Mouse (Mus musculus): Measurements from ENCODE around the gene Lyve1. TPM values are rescaled to one million over a fixed set of nuclear protein-coding genes. Genes with fewer than 3 reads are reported as not detected.

Gene Lyve1
- total and polyA plus RNA-seq, 3 experiments, result 0.11 TPM; not detected in 2

DNA sequence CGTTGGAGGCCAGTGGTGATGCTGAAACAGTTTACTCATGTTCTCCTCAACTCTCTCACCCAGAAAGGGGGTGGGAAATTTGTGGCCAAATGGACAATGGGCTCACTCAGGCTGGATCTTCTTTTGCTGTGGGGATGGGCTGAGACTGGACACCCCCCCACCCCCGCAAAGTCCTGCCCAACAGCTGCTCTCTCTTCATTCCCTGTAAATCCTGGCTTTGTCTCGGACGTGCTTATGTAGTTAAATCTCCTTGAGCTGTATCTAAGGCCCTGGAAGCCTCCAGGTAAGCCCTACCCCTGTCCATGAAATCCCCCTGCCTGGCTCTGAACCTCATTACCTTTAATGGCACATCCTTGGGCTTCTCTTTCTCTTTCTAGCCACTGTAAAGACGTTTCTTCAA, 5.8 kb upstream of the Lyve1 start:
- DNase-seq (ENCODE audit: low spot score) (no peak), ATAC-seq (ENCODE audit: extremely low read depth, insufficient number of reproducible peaks, low FRiP score, poor library complexity, severe bottlenecking) (no peak)
- Histone ChIP-seq H3K4me3 (ENCODE audit: low read depth, low read length) (no peak overlapping the region), H3K36me3 (replicated peaks) (no peaks in the 10 kb centered on the region), H3K27me3 (ENCODE audit: insufficient read depth, low read length) (peaks cover 38% of the 10 kb centered on the region), H3K4me1 (ENCODE audit: insufficient read depth, low read depth, low read length) (no peaks in the 10 kb centered on the region), H3K9me3 (replicated peaks) (no peaks in the 10 kb centered on the region)
- TF ChIP-seq GATA1 (IDR thresholded peaks at IDR 0.05; ENCODE audit: borderline replicate concordance, low read length) (no peak), GATA2 (IDR thresholded peaks at IDR 0.05; ENCODE audit: borderline replicate concordance, low read depth, low read length) (no peak), TAL1 (conservative IDR thresholded peaks at IDR 0.05; ENCODE audit: low read depth, low read length) (no peak), CTCF (IDR thresholded peaks at IDR 0.05; ENCODE audit: low read depth, low read length) (no peak), POLR2AphosphoS5 (IDR thresholded peaks at IDR 0.05; ENCODE audit: insufficient replicate concordance, low read depth, low read length) (no peak)

DNA sequence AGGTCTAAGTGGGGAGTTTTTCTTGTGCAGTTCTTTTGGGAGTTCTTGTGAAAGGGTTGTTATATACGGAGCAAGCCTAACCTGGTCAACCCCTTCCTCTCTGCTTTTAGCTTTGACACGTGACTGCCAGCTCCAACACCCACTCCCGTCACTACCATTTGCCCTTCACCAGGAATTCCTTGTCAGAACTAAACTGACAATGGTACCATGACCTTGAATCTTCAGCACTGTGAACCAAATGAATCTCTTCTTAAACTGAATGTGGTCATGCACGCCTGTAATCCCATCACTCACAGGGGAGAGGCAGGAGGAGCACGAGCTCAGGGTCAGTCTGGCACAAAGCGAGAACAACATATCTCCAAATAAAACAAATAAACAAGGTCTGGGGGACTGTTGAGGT, 4.1 kb upstream of the Lyve1 start:
- TF ChIP-seq GATA1 (IDR thresholded peaks at IDR 0.05; ENCODE audit: borderline replicate concordance, low read length), result no peak
- no peak for TF ChIP-seq CTCF (IDR thresholded peaks at IDR 0.05; ENCODE audit: low read depth, low read length)
- no peak for TF ChIP-seq TAL1 (conservative IDR thresholded peaks at IDR 0.05; ENCODE audit: low read depth, low read length)
- no peaks in the 10 kb centered on the region for H3K9me3 ChIP-seq (replicated peaks)
- no peaks in the 10 kb centered on the region for H3K4me1 ChIP-seq (ENCODE audit: insufficient read depth, low read depth, low read length)
- ATAC-seq (ENCODE audit: extremely low read depth, insufficient number of reproducible peaks, low FRiP score, poor library complexity, severe bottlenecking) (no peak), DNase-seq (ENCODE audit: low spot score) (no peak)
- H3K4me3 ChIP-seq (ENCODE audit: low read depth, low read length), result no peak overlapping the region
- peaks cover 44% of the 10 kb centered on the region for H3K27me3 ChIP-seq (ENCODE audit: insufficient read depth, low read length)
- no peaks in the 10 kb centered on the region for H3K36me3 ChIP-seq (replicated peaks)

DNA sequence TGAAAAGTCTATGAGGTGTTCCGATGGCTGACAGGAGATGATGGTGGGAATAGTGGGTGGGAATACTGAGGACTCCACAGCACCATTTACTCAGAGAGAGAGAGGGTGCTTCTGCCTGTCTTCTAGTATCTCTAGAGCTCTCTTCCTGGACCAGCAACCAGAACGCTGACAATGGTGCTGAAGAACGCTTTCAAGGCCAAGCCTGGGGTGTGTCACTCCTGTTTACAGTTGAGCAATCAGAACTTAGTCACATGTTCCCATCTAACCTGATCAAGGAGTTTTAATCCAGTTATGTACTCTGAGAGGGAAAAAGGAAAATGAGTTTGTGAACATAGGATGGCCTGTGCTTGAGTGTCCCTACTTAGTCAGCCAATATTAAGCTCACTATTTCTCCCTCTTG, 3.0 kb upstream of the Lyve1 start:
- DNase-seq (ENCODE audit: low spot score), result no peak
- peaks cover 42% of the 10 kb centered on the region for H3K27me3 ChIP-seq (ENCODE audit: insufficient read depth, low read length)
- H3K4me3 ChIP-seq (ENCODE audit: low read depth, low read length), result no peak overlapping the region
- no peaks in the 10 kb centered on the region for H3K4me1 ChIP-seq (ENCODE audit: insufficient read depth, low read depth, low read length)
- TF ChIP-seq GATA1 (IDR thresholded peaks at IDR 0.05; ENCODE audit: borderline replicate concordance, low read length) (no peak), GATA2 (IDR thresholded peaks at IDR 0.05; ENCODE audit: borderline replicate concordance, low read depth, low read length) (no peak), POLR2AphosphoS5 (IDR thresholded peaks at IDR 0.05; ENCODE audit: insufficient replicate concordance, low read depth, low read length) (no peak), TAL1 (conservative IDR thresholded peaks at IDR 0.05; ENCODE audit: low read depth, low read length) (no peak), CTCF (IDR thresholded peaks at IDR 0.05; ENCODE audit: low read depth, low read length) (no peak)
- ATAC-seq (ENCODE audit: extremely low read depth, insufficient number of reproducible peaks, low FRiP score, poor library complexity, severe bottlenecking), result no peak
- H3K9me3 ChIP-seq (replicated peaks), result no peaks in the 10 kb centered on the region
- H3K36me3 ChIP-seq (replicated peaks), result no peaks in the 10 kb centered on the region

GRCm38 (mm10) chr7:110865570-110865969, 2.5 kb upstream of the Lyve1 start:
- H3K27me3 ChIP-seq (ENCODE audit: insufficient read depth, low read length), result peaks cover 40% of the 10 kb centered on the region
- no peak for TF ChIP-seq TAL1 (conservative IDR thresholded peaks at IDR 0.05; ENCODE audit: low read depth, low read length)
- TF ChIP-seq POLR2AphosphoS5 (IDR thresholded peaks at IDR 0.05; ENCODE audit: insufficient replicate concordance, low read depth, low read length), result no peak
- no peak for TF ChIP-seq GATA2 (IDR thresholded peaks at IDR 0.05; ENCODE audit: borderline replicate concordance, low read depth, low read length)
- TF ChIP-seq GATA1 (IDR thresholded peaks at IDR 0.05; ENCODE audit: borderline replicate concordance, low read length), result no peak
- TF ChIP-seq CTCF (IDR thresholded peaks at IDR 0.05; ENCODE audit: low read depth, low read length), result no peak
- no peak for ATAC-seq (ENCODE audit: extremely low read depth, insufficient number of reproducible peaks, low FRiP score, poor library complexity, severe bottlenecking)
- DNase-seq (ENCODE audit: low spot score), result no peak
- no peaks in the 10 kb centered on the region for H3K9me3 ChIP-seq (replicated peaks)
- no peak overlapping the region for H3K4me3 ChIP-seq (ENCODE audit: low read depth, low read length)
- H3K4me1 ChIP-seq (ENCODE audit: insufficient read depth, low read depth, low read length), result no peaks in the 10 kb centered on the region
- no peaks in the 10 kb centered on the region for H3K36me3 ChIP-seq (replicated peaks)

- no peak for DNase-seq (ENCODE audit: low spot score)
- Histone ChIP-seq H3K36me3 (replicated peaks) (no peaks in the 10 kb centered on the region), H3K4me1 (ENCODE audit: insufficient read depth, low read depth, low read length) (no peaks in the 10 kb centered on the region), H3K27me3 (ENCODE audit: insufficient read depth, low read length) (peaks cover 36% of the 10 kb centered on the region), H3K9me3 (replicated peaks) (no peaks in the 10 kb centered on the region), H3K4me3 (ENCODE audit: low read depth, low read length) (no peak overlapping the region)
- TF ChIP-seq GATA2 (IDR thresholded peaks at IDR 0.05; ENCODE audit: borderline replicate concordance, low read depth, low read length), result no peak
- no peak for TF ChIP-seq TAL1 (conservative IDR thresholded peaks at IDR 0.05; ENCODE audit: low read depth, low read length)
- TF ChIP-seq POLR2AphosphoS5 (IDR thresholded peaks at IDR 0.05; ENCODE audit: insufficient replicate concordance, low read depth, low read length), result no peak
- TF ChIP-seq CTCF (IDR thresholded peaks at IDR 0.05; ENCODE audit: low read depth, low read length), result no peak
- no peak for TF ChIP-seq GATA1 (IDR thresholded peaks at IDR 0.05; ENCODE audit: borderline replicate concordance, low read length)
- no peak for ATAC-seq (ENCODE audit: extremely low read depth, insufficient number of reproducible peaks, low FRiP score, poor library complexity, severe bottlenecking)
Measured at GRCm38 (mm10) chr7:110865038-110865437, 2.0 kb upstream of the Lyve1 start.

- Histone ChIP-seq H3K36me3 (replicated peaks) (no peaks in the 10 kb centered on the region), H3K4me1 (ENCODE audit: insufficient read depth, low read depth, low read length) (no peaks in the 10 kb centered on the region), H3K27me3 (ENCODE audit: insufficient read depth, low read length) (peaks cover 24% of the 10 kb centered on the region), H3K4me3 (ENCODE audit: low read depth, low read length) (no peak overlapping the region), H3K9me3 (replicated peaks) (no peaks in the 10 kb centered on the region)
- DNase-seq (ENCODE audit: low spot score) (no peak), ATAC-seq (ENCODE audit: extremely low read depth, insufficient number of reproducible peaks, low FRiP score, poor library complexity, severe bottlenecking) (no peak)
- TF ChIP-seq TAL1 (conservative IDR thresholded peaks at IDR 0.05; ENCODE audit: low read depth, low read length) (no peak), CTCF (IDR thresholded peaks at IDR 0.05; ENCODE audit: low read depth, low read length) (no peak), GATA1 (IDR thresholded peaks at IDR 0.05; ENCODE audit: borderline replicate concordance, low read length) (no peak), GATA2 (IDR thresholded peaks at IDR 0.05; ENCODE audit: borderline replicate concordance, low read depth, low read length) (no peak), POLR2AphosphoS5 (IDR thresholded peaks at IDR 0.05; ENCODE audit: insufficient replicate concordance, low read depth, low read length) (no peak)
Measured at GRCm38 (mm10) chr7:110860129-110860528, 2.9 kb downstream of the Lyve1 start.

DNA sequence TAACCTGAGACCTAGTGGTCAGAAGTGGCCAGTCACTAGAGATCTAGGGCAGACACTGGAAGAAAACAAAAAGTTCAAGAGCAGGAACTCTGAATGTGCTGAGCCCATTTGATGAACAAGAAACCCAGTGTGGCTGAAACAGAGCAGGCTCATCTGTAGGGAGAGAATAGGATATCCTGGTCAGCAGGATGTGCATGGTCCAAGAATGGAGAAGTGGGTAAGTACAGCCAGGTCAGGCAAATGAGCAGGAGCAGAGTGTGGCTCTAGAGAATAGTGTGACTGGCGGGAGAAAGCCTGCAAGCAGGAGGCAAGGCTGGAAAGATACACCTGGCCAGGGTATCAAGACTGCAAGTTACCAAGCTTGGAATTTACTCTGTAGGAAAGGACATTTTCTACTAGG, 7.4 kb downstream of the Lyve1 start:
- H3K9me3 ChIP-seq (replicated peaks), result no peaks in the 10 kb centered on the region
- no peak overlapping the region for H3K4me3 ChIP-seq (ENCODE audit: low read depth, low read length)
- peaks cover 35% of the 10 kb centered on the region for H3K27me3 ChIP-seq (ENCODE audit: insufficient read depth, low read length)
- TF ChIP-seq CTCF (IDR thresholded peaks at IDR 0.05; ENCODE audit: low read depth, low read length) (no peak), TAL1 (conservative IDR thresholded peaks at IDR 0.05; ENCODE audit: low read depth, low read length) (no peak), GATA1 (IDR thresholded peaks at IDR 0.05; ENCODE audit: borderline replicate concordance, low read length) (no peak), POLR2AphosphoS5 (IDR thresholded peaks at IDR 0.05; ENCODE audit: insufficient replicate concordance, low read depth, low read length) (no peak), GATA2 (IDR thresholded peaks at IDR 0.05; ENCODE audit: borderline replicate concordance, low read depth, low read length) (no peak)
- H3K36me3 ChIP-seq (replicated peaks), result no peaks in the 10 kb centered on the region
- H3K4me1 ChIP-seq (ENCODE audit: insufficient read depth, low read depth, low read length), result no peaks in the 10 kb centered on the region
- ATAC-seq (ENCODE audit: extremely low read depth, insufficient number of reproducible peaks, low FRiP score, poor library complexity, severe bottlenecking), result no peak
- DNase-seq (ENCODE audit: low spot score), result no peak
